Mouse (Mus musculus) liver (tissue): ENCODE results near the gene Itgal.
"Not testable (repeated sequence)": the region's sequence is repeated elsewhere in the genome, so short reads cannot be mapped to it uniquely, and the experiment has no call there.

ENCODE experiments used
- DNase-seq: peaks from one replicate; pipeline ENCODE4 v3.0.0-alpha.2; 2020; ENCODE audit warnings: mixed read lengths

The Itgal gene

DNA sequence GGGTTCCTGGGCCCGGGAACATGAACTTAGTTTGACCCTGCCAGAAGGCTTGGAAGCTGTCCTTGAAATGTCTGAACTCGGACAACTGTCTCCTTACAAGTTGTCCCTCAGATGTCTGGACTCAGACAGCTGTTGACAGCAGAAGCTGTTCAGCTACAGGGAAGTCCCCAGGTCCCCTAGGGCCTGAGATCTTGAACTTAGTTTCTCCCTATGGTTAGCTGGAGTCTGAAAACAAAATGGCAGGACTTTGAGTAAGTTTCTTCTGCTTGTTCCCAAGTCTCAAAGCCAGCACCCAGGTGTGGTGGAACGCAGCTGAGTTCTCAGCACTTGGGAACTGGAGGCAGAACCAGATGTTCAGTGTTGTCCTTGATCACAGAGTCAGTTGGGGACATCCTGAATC lies 16.0 kb upstream of the Itgal start:
- no peak for DNase-seq

GRCm38 (mm10) chr7:127281114-127281513 lies 14.9 kb upstream of the Itgal start:
- DNase-seq: no peak

GRCm38 (mm10) chr7:127282190-127282589 lies 13.9 kb upstream of the Itgal start:
- DNase-seq: no peak

DNA sequence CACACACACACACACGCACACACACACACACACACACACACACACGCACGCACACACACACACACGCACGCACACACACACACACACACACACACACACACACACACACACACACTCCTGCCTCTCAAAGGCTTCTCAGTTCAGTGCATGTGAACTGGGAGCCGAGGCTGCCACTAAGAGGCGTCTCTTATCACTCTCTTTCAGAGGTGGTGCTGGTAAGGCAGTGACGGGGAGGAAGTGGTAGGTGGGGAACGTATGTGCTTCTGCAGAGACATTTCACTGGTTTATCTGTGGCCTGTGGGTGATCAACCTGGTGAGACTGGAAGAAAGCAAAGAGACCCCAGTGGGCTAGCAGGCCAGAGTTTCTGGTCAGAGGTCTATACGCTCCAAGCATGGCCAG lies 10.9 kb upstream of the Itgal start:
- DNase-seq: peak; percentile 62

- no peak for DNase-seq
These were observed 8.1 kb upstream of the Itgal start for GRCm38 (mm10) chr7:127287940-127288339.

- DNase-seq: no peak
These were observed 6.8 kb upstream of the Itgal start for GRCm38 (mm10) chr7:127289306-127289705.

DNA sequence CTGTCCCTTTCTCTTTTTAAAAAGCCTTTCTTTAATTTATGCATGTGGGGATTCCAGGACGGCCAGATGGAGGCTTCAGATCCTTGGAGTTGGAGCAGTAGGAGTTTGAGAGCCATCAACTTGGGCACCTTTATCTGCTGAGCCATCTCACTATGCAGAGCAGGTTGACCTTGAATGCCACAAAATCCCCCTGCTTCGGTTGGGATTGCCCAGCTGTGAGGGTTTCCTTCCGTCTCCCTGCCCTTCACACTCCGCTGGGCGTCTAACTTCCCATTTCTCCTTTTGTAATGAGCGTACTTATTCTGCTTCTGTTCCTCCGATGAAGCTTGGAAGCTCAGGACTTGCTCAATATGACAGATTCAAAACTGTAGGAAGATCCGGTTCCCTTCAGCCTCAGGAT lies 5.9 kb upstream of the Itgal start:
- DNase-seq: no peak

DNA sequence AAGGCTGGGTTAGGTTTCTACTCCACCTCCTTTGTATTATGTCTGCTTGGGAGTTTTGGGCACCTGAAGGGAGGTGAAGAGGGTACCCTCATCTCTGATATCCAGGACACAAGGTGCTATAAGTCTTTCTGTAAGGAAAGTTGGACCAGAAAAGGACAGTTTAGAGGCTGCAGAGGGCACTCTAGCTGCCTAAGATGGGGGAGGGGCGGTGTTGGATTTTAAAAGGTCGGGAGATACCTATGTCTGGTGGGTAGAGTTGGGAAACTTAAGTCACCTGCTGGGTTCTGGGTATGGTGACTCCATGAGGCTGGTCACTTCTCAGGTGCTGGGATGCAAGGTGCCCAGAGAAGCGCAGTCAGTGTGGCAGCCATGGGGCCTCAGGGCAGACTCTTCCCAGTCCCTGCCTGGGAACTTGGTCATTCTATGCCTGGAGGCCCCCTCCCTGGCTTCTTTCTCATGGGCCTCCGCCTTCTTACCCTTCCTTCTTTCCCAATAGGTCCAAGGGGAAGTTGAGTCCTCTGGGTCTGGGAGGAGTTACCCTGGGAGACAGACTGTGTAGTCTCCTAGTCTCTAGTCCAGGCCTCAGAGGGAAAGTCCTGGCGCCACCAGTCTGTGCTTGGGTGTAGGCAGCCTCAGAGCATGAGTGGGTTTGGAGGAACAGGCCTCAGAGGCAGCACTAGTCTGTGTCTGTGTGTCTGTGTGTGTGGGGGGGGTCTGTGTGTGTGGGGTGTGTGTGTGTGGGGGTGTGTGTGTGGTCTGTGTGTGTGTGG lies 911 bp downstream of the Itgal start:
- no peak for DNase-seq

DNA sequence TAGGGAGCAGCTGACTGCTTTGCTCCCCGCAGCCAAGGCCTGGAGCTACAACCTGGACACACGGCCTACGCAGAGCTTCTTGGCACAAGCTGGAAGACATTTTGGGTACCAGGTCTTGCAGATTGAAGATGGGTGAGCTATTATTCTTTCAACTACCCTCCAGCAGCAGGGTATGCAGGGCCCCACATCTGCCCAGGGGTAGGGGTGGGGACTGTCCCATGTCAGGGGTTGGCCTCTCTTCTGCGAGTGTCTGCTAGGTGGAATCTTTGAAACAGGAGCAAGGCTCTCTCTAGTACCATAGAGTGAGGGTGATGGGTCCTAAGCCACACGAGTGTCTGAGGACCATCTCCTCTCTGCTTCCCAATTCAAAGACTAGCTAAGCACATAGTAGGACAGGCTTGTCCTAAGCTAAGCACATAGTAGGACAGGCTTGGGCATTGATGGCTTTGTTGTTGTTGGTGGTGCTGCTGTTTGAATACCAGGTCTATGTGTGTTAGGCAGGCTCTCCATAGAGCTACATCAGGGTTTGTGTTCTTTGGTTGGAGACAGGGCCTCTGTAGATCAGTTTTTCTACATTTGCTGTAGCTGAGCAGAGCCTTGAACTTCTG lies 1.6 kb downstream of the Itgal start:
- no peak for DNase-seq

DNA sequence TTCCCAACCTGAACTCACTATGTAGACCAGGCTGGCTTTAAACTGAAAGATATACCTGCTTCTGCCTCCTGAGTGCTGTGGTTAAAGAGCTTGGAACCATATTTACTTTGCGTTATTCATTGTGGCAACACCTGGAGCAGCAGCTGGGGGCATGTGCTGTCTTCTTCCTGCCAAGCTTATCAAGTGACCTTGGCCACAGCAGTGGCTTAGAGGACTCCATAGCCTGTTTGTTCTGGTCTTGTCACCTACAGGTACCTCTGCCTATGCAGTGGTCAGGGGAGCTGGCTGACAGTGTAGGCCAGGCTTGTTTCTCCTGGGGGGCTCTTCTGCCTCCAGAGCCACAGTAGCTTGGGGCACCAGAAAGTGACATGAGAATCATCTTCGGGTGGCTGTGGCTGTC lies 12.4 kb downstream of the Itgal start:
- DNase-seq: no peak

GRCm38 (mm10) chr7:127308887-127309286 lies 12.8 kb downstream of the Itgal start:
- peak; percentile 37 for DNase-seq

DNA sequence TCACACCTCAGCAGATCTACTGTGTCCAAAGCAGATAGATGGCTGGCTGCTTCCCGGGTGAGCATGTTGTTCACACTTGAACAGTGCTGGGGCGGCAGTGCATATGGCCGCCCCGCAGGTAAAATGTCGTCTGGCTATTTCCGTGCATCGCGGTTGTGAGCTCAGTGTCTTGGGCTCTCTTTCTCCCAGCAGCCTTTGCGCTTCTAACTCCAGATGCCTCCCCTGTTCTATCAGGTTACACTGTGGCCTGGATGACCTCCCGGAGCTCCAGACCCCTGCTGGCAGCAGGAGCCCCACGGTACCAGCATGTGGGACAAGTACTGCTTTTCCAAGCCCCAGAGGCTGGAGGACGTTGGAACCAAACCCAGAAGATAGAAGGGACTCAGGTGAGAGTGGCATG lies 13.9 kb downstream of the Itgal start:
- DNase-seq: no peak

- no peak for DNase-seq
These were observed 17.9 kb downstream of the Itgal start for GRCm38 (mm10) chr7:127313912-127314311.

- DNase-seq: no peak
These were observed 25.0 kb downstream of the Itgal start for GRCm38 (mm10) chr7:127321106-127321505.

DNA sequence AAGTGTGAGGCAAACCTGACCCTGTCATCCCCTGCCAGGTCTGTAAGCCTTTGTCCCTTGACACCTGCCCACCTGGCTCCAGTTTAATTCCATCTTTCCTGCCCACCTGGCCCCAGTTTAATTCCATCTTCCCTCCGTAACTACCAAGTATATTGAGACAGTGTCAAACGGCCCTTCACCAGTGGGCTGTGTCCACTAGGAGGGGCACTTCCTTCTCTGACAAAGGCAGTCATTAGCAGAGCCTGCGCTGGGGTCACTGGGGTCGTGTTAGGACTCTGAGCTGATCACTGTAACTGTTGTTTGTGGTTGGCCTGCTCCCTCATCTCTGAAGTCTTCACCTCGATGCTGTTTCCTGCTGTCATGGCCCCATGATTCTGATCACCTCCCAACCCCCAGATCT lies 26.0 kb downstream of the Itgal start:
- no peak for DNase-seq

GRCm38 (mm10) chr7:127324944-127325343 lies 28.9 kb downstream of the Itgal start:
- no peak for DNase-seq

DNA sequence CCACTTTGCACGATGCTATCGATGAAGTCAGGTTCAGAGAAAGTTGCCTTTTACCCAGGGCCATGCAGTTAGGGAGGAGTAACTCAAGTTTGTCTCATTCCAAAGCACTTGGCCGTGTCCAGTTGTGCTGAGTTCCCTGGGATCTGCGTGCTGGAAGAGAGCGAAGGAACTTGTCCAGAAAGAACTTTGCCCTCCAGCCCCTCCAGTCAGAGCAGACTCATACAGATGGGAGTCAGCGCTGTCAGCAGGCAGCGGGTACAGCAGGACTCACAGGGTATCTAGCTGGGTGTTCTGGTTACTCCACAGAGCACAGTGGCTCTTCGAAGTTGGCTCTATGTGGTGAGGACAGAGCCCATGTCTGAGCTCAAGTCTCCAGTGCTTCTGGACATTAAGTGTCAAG lies 29.5 kb downstream of the Itgal start:
- no peak for DNase-seq

DNA sequence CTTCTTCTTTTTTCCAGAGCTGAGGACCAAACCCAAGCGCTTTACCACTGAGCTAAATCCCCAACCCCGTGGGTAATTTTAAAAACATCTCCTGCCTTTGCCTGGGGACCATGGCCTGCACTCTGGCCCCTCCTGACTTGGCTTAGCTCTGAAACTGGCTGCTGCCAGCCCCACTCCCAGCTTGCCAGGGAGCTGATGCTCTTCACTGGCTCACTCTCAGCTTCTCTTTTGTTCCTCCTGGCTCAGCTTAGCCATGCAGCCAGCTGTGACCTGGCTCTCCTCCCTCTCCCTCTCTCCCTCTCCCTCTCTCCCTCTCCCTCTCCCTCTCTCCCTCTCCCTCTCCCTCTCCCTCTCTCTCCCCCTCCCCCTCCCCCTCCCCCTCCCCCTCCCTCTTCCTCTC lies 30.6 kb downstream of the Itgal start:
- DNase-seq: no peak

GRCm38 (mm10) chr7:127333240-127333639 lies 37.2 kb downstream of the Itgal start:
- no peak for DNase-seq

- no peak for DNase-seq
These were observed 39.5 kb downstream of the Itgal start for GRCm38 (mm10) chr7:127335604-127336003.

- no peak for DNase-seq
These were observed 41.6 kb downstream of the Itgal start for GRCm38 (mm10) chr7:127337636-127338035.

GRCm38 (mm10) chr7:127341356-127341755 lies 45.3 kb downstream of the Itgal start:
- DNase-seq: no peak

DNA sequence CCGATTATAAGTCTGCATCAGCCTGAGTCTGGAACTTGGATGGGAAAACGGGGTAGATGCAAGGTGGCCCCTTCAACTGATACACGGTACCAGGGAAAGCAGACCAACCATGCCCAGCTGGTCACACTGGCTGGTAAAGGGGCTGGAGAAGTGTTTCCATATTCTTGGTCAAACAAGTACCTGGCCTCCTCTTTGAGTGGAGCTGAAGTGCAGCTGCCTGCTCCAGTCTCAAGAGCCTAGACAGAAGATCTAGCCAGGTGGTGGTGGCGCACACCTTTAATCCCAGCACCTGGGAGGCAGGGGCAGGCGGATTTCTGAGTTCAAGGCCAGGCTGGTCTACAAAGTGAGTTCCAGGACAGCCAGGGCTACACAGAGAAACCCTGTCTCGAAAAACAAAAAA lies 45.8 kb downstream of the Itgal start:
- not testable (repeated sequence) for DNase-seq

DNA sequence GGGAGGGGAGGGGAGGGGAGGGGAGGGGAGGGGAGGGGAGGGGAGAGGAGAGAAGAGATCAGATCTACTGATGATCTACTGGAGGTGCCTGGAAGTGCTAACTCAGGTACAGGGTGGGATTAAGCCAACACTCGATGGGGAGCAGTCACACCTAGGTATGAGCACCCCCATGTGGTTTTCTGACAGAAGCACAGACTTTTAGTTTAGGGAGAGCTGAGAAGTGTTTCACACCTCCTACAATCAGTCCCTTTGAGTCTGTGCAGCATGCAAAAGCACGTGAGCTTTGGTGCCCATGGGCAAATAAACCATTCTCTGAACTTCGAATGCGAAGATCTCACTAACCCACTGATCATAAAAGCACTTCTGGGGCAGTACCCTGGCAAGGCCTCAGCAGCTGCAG lies 46.3 kb downstream of the Itgal start:
- DNase-seq: no peak

DNA sequence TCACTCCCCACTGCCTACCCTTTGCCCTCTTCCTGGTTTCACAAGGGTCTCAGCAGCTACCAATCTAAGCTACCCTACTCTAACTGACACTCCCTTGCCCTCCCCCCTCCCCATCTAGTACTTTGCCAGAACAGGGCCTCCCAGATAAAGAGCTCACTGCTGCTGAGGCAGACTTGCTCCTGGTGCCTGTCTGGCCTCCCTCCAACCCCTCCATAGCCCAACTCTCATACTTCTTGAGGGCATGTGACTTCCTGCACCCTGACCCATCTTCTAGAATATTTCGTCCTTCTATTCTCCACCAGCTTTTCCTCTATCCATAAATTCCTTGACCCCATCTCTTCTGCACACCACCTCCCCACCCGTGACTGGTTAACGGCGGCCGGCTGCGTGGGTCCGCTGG lies 46.8 kb downstream of the Itgal start:
- no peak for DNase-seq
